Mouse (Mus musculus) myocyte (in vitro differentiated cells): ENCODE results near the gene Anks1.

ENCODE experiments used
- CEBPB ChIP-seq: IDR thresholded peaks from 2 replicates; pipeline ENCODE4 v1.6.1; 2011; ENCODE audit warnings: mild to moderate bottlenecking, moderate library complexity; ENCODE audit not compliant: poor library complexity, insufficient read depth, severe bottlenecking
- E2F4 ChIP-seq: IDR thresholded peaks from one replicate; pipeline ENCODE4 v1.6.1; 2011; ENCODE audit warnings: mild to moderate bottlenecking, control low read depth, moderate library complexity; ENCODE audit not compliant: insufficient read depth
- MAX ChIP-seq: IDR thresholded peaks from one replicate; pipeline ENCODE4 v1.6.1; 2011; ENCODE audit warnings: low read depth, mild to moderate bottlenecking, control low read depth
- MYOD1 ChIP-seq, 3 experiments: IDR thresholded peaks; one replicate each; pipeline ENCODE4 v1.6.1; 2011; ENCODE audit warnings: control low read depth in 2 of 3, low read depth in 2 of 3, mild to moderate bottlenecking in 2 of 3, moderate library complexity in 1 of 3; ENCODE audit not compliant: insufficient read length in 2 of 3, control insufficient read depth in 1 of 3
- MYOG ChIP-seq, 3 experiments: IDR thresholded peaks; one replicate each; pipeline ENCODE4 v1.6.1; 2011; ENCODE audit warnings: control low read depth in 2 of 3, low read depth in 2 of 3, mild to moderate bottlenecking in 2 of 3; ENCODE audit not compliant: insufficient read length in 2 of 3, control insufficient read depth in 1 of 3, insufficient read depth in 1 of 3
- POLR2A ChIP-seq: IDR thresholded peaks from one replicate; pipeline ENCODE4 v1.6.1; 2011; ENCODE audit warnings: low read depth, mild to moderate bottlenecking, control low read depth, moderate library complexity; ENCODE audit not compliant: insufficient read length
- POLR2AphosphoS2 ChIP-seq: IDR thresholded peaks from one replicate; pipeline ENCODE4 v1.6.1; 2011; ENCODE audit warnings: low read depth, control low read depth; ENCODE audit not compliant: insufficient read length
- REST ChIP-seq: IDR thresholded peaks from one replicate; pipeline ENCODE4 v1.6.1; 2011; ENCODE audit warnings: mild to moderate bottlenecking, control low read depth, moderate library complexity; ENCODE audit not compliant: insufficient read depth, insufficient read length
- SRF ChIP-seq: IDR thresholded peaks from one replicate; pipeline ENCODE4 v1.6.1; 2011; ENCODE audit warnings: low read depth; ENCODE audit not compliant: control insufficient read depth, insufficient read length
- TCF12 ChIP-seq: IDR thresholded peaks from one replicate; pipeline ENCODE4 v1.6.1; 2011; ENCODE audit warnings: mild to moderate bottlenecking, control low read depth; ENCODE audit not compliant: poor library complexity, insufficient read depth, severe bottlenecking
- USF1 ChIP-seq: IDR thresholded peaks from one replicate; pipeline ENCODE4 v1.6.1; 2011; ENCODE audit warnings: low read depth, mild to moderate bottlenecking, control low read depth, moderate library complexity

GRCm38 (mm10) chr17:28104416-28104815 lies 195.3 kb downstream of the Anks1 start:
- no peak for TF ChIP-seq POLR2AphosphoS2
- no peak for TF ChIP-seq POLR2A
- no peak for TF ChIP-seq USF1
- no peak for TF ChIP-seq REST
- TF ChIP-seq MAX, result no peak
- TF ChIP-seq SRF, result no peak
- no peak for TF ChIP-seq MYOG (IDR thresholded peaks at IDR 0.05; ENCODE audit: control insufficient read depth in 1 of 3, insufficient read depth in 1 of 3, insufficient read length in 2 of 3, low read depth in 2 of 3)
- no peak for TF ChIP-seq E2F4
- no peak for TF ChIP-seq TCF12
- TF ChIP-seq MYOD1 (IDR thresholded peaks at IDR 0.05; ENCODE audit: control insufficient read depth in 1 of 3, insufficient read length in 2 of 3, low read depth in 2 of 3), result no peak
- TF ChIP-seq CEBPB, result no peak
